Mouse (Mus musculus) heart, adult 2 months (tissue): ENCODE measurements around the gene Gck.

Source experiments
- CTCF ChIP-seq: fragments of 200-600 bp; IDR thresholded peaks from 2 replicates; pipeline ENCODE4 v1.8.1; 2022; ENCODE audit warnings: antibody characterized with exemption, mild to moderate bottlenecking, moderate library complexity
- EP300 ChIP-seq: fragments of 200-500 bp; IDR thresholded peaks from 2 replicates; pipeline ENCODE4 v1.6.1; 2011; ENCODE audit warnings: low read depth, low read length, control low read depth; ENCODE audit not compliant: insufficient read depth
- POLR2A ChIP-seq: fragments of 200-500 bp; IDR thresholded peaks from 2 replicates; pipeline ENCODE4 v1.6.1; 2011; ENCODE audit warnings: mild to moderate bottlenecking, low read depth, low read length, control low read depth; ENCODE audit not compliant: insufficient read depth

GRCm38 (mm10) chr11:5942966-5943365, 6.9 kb downstream of the Gck start:
- TF ChIP-seq CTCF (no peak), POLR2A (no peak), EP300 (no peak)
